Mouse (Mus musculus): ENCODE results near the gene Cyp26c1. TPM values are rescaled to one million over a fixed set of nuclear protein-coding genes. Genes with fewer than 3 reads are reported as not detected.
A peak's percentile ranks its signal among the peaks of the same experiment; 100 is the strongest.

Gene Cyp26c1
- polyA plus RNA-seq, 1 experiment, result not detected

DNA sequence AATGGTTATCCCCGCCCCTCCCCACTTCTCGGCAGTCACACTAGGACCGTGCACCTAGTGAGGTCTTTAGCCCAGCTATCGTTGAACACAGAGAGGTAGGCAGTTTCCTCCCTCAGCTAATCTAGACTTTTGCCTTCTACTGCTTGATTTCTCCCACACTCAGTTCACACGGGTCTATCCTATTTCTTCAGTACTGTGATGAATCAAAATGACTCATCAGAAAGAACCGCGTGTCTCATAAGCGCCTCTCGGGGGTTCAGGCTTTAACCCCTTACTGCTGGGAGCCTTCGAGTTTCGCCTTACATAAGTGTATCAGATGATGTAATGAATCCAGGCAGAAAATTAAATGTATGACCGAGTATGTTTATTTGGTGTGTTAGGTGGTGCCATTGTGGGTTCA is 12.0 kb upstream of the Cyp26c1 start:
- Histone ChIP-seq H3K4me3 (ENCODE audit: insufficient read depth, low read depth, low read length) (no peak overlapping the region), H3K27ac (ENCODE audit: insufficient read depth, low read depth, low read length) (no peak overlapping the region), H3K4me1 (ENCODE audit: control insufficient read depth, insufficient read depth, low read length) (peaks cover 2% of the 10 kb centered on the region; the same call in 1 of the 2 replicates)
- no peak for TF ChIP-seq POLR2A (IDR thresholded peaks at IDR 0.05; ENCODE audit: insufficient read depth, low read depth, low read length)
- TF ChIP-seq CTCF (IDR thresholded peaks at IDR 0.05; ENCODE audit: insufficient read depth, low read depth, low read length), result no peak
- WGBS, result 46% methylated on average over 12 of the region's 12 CpGs

DNA sequence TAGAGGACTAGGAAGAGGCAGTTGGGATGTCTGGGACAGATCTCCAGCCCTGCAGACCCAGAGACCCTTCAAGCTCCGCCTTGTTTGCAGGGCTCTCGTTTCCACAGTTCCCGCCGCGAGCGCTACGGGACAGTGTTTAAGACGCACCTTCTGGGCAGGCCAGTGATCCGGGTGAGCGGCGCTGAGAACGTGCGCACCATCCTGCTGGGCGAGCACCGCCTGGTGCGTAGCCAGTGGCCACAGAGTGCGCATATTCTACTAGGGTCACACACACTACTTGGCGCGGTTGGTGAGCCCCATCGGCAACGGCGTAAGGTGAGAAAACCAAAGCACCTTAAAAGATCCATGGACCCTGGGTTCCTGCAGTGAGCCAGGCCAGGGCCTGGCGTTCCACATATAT is 966 bp downstream of the Cyp26c1 start:
- TF ChIP-seq POLR2A (IDR thresholded peaks at IDR 0.05; ENCODE audit: insufficient read depth, low read depth, low read length) (no peak), CTCF (IDR thresholded peaks at IDR 0.05; ENCODE audit: insufficient read depth, low read depth, low read length) (no peak)
- no peak overlapping the region for H3K4me3 ChIP-seq (ENCODE audit: insufficient read depth, low read depth, low read length)
- H3K4me1 ChIP-seq (ENCODE audit: control insufficient read depth, insufficient read depth, low read length), result 0 out of 2 replicates have a peak, but pooled peaks cover 2% of the 10 kb centered on the region
- 63% methylated on average over 23 of the region's 23 CpGs for WGBS
- no peak overlapping the region for H3K27ac ChIP-seq (ENCODE audit: insufficient read depth, low read depth, low read length)

GRCm38 (mm10) chr19:37686941-37687850 is 1.8 kb downstream of the Cyp26c1 start:
- Histone ChIP-seq H3K4me1 (ENCODE audit: control insufficient read depth, insufficient read depth, low read length) (0 out of 2 replicates have a peak, but pooled peaks cover 2% of the 10 kb centered on the region), H3K4me3 (ENCODE audit: insufficient read depth, low read depth, low read length) (no peak overlapping the region), H3K27ac (ENCODE audit: insufficient read depth, low read depth, low read length) (no peak overlapping the region)
- TF ChIP-seq CTCF (IDR thresholded peaks at IDR 0.05; ENCODE audit: insufficient read depth, low read depth, low read length), result no peak
- TF ChIP-seq POLR2A (IDR thresholded peaks at IDR 0.05; ENCODE audit: insufficient read depth, low read depth, low read length), result no peak
- WGBS, result 30% methylated on average over 62 of the region's 62 CpGs

DNA sequence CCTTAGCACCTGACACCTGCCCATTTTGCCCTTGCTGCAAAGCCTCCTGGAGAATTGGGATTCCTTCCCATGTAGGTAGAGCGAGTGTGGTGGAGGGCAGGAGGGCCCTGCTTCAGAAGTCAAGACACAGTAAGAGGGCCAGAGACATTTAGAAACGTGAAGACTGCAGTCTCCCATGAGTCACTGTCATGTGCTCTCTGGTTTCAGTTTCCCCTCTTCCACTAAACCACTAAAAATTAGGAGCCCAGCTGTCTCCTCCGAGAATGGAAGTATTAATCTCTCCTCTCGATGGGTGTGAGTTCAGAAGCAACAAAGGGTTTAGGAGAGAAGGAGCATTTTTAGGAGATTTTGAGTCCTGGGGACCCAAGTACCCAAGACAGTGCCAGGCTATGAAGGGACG is 4.1 kb downstream of the Cyp26c1 start:
- TF ChIP-seq POLR2A (IDR thresholded peaks at IDR 0.05; ENCODE audit: insufficient read depth, low read depth, low read length), result no peak
- TF ChIP-seq CTCF (IDR thresholded peaks at IDR 0.05; ENCODE audit: insufficient read depth, low read depth, low read length), result no peak
- Histone ChIP-seq H3K27ac (ENCODE audit: insufficient read depth, low read depth, low read length) (no peak overlapping the region), H3K4me3 (ENCODE audit: insufficient read depth, low read depth, low read length) (no peak overlapping the region), H3K4me1 (ENCODE audit: control insufficient read depth, insufficient read depth, low read length) (peaks cover 8% of the 10 kb centered on the region)
- 50% methylated on average over 5 of the region's 5 CpGs for WGBS

GRCm38 (mm10) chr19:37690716-37691115 is 5.3 kb downstream of the Cyp26c1 start:
- Histone ChIP-seq H3K4me1 (ENCODE audit: control insufficient read depth, insufficient read depth, low read length) (peaks cover 8% of the 10 kb centered on the region), H3K4me3 (ENCODE audit: insufficient read depth, low read depth, low read length) (no peak overlapping the region), H3K27ac (ENCODE audit: insufficient read depth, low read depth, low read length) (no peak overlapping the region)
- no peak for TF ChIP-seq POLR2A (IDR thresholded peaks at IDR 0.05; ENCODE audit: insufficient read depth, low read depth, low read length)
- TF ChIP-seq CTCF (IDR thresholded peaks at IDR 0.05; ENCODE audit: insufficient read depth, low read depth, low read length), result no peak
- 18% methylated on average over 29 of the region's 29 CpGs for WGBS

DNA sequence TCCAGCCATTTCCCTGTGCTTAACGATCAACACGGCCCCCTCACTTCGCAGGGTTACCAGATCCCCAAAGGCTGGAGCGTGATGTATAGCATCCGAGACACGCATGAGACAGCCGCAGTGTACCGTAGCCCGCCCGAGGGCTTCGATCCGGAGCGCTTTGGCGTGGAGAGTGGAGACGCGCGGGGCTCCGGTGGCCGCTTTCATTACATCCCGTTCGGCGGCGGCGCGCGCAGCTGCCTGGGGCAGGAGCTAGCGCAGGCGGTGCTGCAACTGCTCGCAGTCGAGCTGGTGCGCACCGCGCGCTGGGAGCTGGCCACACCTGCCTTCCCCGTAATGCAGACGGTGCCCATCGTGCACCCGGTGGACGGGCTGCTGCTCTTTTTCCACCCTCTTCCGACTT is 7.5 kb downstream of the Cyp26c1 start:
- Histone ChIP-seq H3K4me1 (ENCODE audit: control insufficient read depth, insufficient read depth, low read length) (peaks cover 23% of the 10 kb centered on the region), H3K4me3 (ENCODE audit: insufficient read depth, low read depth, low read length) (peak overlapping the region; percentile 37), H3K27ac (ENCODE audit: insufficient read depth, low read depth, low read length) (no peak overlapping the region)
- 3% methylated on average over 40 of the region's 40 CpGs for WGBS
- TF ChIP-seq POLR2A (IDR thresholded peaks at IDR 0.05; ENCODE audit: insufficient read depth, low read depth, low read length) (no peak), CTCF (IDR thresholded peaks at IDR 0.05; ENCODE audit: insufficient read depth, low read depth, low read length) (no peak)

DNA sequence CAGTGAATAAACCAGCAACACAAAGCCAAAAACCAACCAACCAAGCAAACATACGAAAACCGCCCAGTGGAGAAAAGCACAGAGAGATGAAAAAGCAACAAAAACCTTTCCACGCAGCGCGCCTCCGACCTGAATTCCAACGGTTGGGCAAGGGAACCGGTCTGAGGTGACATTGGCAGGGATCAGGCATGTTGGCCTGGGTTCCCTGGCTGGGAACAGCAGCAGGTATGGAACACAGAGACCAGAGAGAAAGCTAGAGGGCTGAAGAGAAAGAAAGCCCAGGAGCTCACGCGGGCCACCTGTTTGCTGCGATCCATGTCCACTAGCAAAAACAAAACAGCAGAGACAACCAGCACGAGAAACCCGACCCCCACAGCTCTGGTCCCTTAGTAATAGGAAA is 9.8 kb downstream of the Cyp26c1 start:
- peaks cover 35% of the 10 kb centered on the region for H3K4me1 ChIP-seq (ENCODE audit: control insufficient read depth, insufficient read depth, low read length)
- WGBS, result 45% methylated on average over 13 of the region's 13 CpGs
- no peak overlapping the region for H3K27ac ChIP-seq (ENCODE audit: insufficient read depth, low read depth, low read length)
- TF ChIP-seq POLR2A (IDR thresholded peaks at IDR 0.05; ENCODE audit: insufficient read depth, low read depth, low read length) (no peak), CTCF (IDR thresholded peaks at IDR 0.05; ENCODE audit: insufficient read depth, low read depth, low read length) (no peak)
- H3K4me3 ChIP-seq (ENCODE audit: insufficient read depth, low read depth, low read length), result no peak overlapping the region

GRCm38 (mm10) chr19:37695762-37696602 is 10.6 kb downstream of the Cyp26c1 start:
- no peak overlapping the region for H3K27ac ChIP-seq (ENCODE audit: insufficient read depth, low read depth, low read length)
- H3K4me1 ChIP-seq (ENCODE audit: control insufficient read depth, insufficient read depth, low read length), result peaks cover 35% of the 10 kb centered on the region
- no peak overlapping the region for H3K4me3 ChIP-seq (ENCODE audit: insufficient read depth, low read depth, low read length)
- 5% methylated on average over 42 of the region's 42 CpGs for WGBS
- no peak for TF ChIP-seq CTCF (IDR thresholded peaks at IDR 0.05; ENCODE audit: insufficient read depth, low read depth, low read length)
- TF ChIP-seq POLR2A (IDR thresholded peaks at IDR 0.05; ENCODE audit: insufficient read depth, low read depth, low read length), result no peak

Measured in olfactory bulb, adult 2 months (tissue).